Mouse (Mus musculus) kidney, postnatal 25 days (tissue): ENCODE measurements around the gene Mmp14.
A peak's percentile ranks its signal among the peaks of the same experiment; 100 is the strongest.

Source experiments
- DNase-seq, 2 experiments: peaks; one replicate each; pipeline ENCODE4 v3.0.0; 2021; ENCODE audit warnings: mixed read lengths in 2 of 2

The Mmp14 gene

GRCm38 (mm10) chr14:54477172-54477909 is 45.9 kb downstream of the Mmp14 start:
- no peak for DNase-seq

GRCm38 (mm10) chr14:54479451-54479920 is 48.1 kb downstream of the Mmp14 start:
- peak; percentile 63 to 84 for DNase-seq

GRCm38 (mm10) chr14:54480673-54481072 is 49.3 kb downstream of the Mmp14 start:
- no peak for DNase-seq

- DNase-seq, result no peak
Measured at GRCm38 (mm10) chr14:54481402-54481801, 50.0 kb downstream of the Mmp14 start.

- peak; percentile 47 to 57 for DNase-seq
Measured at GRCm38 (mm10) chr14:54482498-54482897, 51.1 kb downstream of the Mmp14 start.

DNA sequence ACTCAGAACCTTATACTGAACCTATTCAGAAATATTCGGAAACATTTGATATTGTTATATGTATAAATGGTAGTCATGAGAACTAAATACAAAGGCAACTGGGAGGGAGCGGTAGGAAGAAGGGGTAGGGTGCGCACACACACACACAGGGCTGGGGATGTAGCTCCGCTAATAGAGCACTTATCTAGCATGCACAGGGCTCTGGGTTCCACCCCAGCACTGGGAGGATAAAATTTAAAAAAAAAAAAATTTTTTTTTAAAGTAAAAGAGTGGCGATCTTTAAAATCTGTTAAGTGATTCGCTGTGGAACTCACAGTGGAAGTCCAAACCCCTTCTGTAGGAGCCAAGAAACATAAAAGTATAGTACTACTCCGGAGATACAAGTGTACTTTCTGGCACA is 54.5 kb downstream of the Mmp14 start:
- DNase-seq, result no peak

DNA sequence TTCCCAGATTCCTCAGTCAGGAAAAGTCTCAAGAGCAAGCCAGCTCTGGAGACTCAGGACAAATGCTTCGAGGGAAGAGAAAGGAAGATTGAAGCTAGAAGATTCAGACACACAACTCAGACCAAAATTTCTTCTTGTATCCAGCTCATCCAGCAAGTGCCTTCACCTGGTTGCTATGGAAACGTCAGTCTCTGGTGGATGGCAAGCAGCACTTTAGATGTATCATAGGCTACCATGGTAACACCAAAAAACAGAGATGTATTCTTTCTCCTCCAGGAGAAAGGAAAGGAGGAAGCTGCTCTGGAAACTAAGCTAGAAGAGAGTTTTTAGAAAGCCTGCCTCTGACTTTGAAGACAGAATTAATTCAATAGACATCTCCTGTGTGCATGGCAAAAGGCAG is 56.3 kb downstream of the Mmp14 start:
- DNase-seq, result no peak

- no peak for DNase-seq
Measured at GRCm38 (mm10) chr14:54488350-54488749, 56.9 kb downstream of the Mmp14 start.

DNA sequence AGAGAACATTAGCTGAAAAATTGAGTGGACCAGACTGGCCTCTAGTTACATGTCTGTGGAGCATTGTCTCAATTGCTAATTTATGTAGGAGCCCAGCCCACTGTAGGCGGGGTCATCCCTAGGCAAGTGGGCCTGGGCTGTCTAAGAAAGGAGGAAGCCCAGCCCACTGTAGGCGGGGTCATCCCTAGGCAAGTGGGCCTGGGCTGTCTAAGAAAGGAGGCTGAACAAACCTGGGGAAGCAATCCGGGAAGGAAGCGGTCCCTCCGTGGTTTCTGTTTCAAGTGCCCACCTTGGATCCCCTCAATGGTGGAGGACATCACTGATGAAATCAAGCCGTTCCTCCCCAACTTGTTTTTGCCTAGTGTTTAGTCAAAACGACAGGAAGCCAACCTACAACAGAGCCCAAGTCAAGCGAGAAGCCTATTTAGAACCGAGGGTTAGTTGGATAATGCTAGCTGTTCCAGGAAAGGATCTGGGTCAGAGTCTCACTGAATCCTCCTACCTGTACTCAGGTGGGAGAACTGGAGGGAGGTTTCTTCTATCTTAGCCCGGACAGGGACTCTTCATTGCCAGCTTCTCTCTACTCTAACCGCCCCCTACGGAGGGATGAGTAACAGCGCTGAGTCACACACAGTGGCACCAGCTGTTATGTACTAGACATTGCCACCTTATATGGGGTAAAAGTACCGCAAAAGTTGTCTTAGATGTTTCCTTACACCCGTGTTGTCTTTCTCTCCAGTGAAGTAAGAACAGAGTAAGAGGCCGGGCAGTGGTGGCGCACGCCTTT is 61.1 kb downstream of the Mmp14 start:
- no peak for DNase-seq

- no peak for DNase-seq
Measured at GRCm38 (mm10) chr14:54493236-54493635, 61.8 kb downstream of the Mmp14 start.

DNA sequence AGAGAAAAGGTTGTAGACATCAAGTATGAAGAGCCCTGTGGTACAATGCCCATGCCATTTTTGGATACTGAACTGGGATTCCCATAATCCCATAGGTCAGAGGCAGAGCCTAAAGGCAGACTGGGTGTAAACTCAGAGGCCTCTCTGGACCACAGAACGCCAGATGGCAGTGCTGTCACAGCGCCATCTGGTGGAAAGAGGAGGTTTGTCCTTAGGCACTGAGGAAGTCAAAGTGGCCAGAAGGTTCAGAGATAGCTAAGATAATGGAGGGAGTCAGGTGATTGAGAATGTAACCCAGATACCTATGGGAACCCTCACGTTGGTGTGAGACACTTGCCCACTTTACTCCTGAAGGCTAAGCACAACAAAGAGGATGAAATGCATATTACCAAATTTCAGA is 62.8 kb downstream of the Mmp14 start:
- peak; percentile 67 to 83 for DNase-seq
